Mouse (Mus musculus): ENCODE results near the gene Rtn4r.

GRCm38 (mm10) chr16:18103366-18103765, 24.1 kb upstream of the Rtn4r start:
- TF ChIP-seq POLR2A (IDR thresholded peaks at IDR 0.05; ENCODE audit: borderline replicate concordance, low read depth, low read length) (no peak), CTCF (IDR thresholded peaks at IDR 0.05; ENCODE audit: low read depth, low read length) (no peak)
